Mouse (Mus musculus) c-Kit-positive CD71-positive TER-119-positive erythroid progenitor cells, embryonic 14.5 days (primary cell): ENCODE data around the gene Htr1b.

Experiments used
- DNase-seq: peaks from one replicate; pipeline ENCODE4 v3.0.0-alpha.2; 2013; ENCODE audit warnings: low spot score

The Htr1b gene

DNA sequence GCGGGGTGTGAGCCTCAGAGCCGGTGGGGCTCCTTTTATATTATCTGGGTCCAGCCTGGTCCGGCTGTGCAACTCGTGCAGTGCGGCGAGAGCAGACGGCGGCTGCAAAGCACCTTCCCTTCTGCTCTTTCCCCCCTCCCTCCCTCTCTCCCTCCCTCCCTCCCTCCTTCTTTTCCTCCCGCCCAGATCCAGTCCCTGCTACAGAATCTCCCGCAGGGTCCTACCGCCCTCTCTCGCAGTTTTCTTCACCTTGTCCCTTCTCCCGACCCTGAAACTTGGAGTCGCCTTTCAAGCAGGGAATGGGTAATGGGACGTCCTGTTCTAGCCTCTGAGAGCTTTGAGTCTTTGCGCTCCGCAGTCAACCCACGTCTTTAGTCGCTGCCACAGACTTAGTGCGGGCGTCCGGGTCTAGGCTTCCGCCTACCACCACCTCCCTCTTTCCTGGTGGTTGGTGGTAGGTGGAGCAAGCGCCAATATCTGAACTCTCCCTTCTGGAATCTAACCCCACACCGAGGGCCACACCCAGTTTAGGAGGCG lies at the start of gene Htr1b:
Gene Htr1b, minus strand, starts transcription at position 392 of the 537 bp plus-strand sequence.
- DNase-seq: no peak

DNA sequence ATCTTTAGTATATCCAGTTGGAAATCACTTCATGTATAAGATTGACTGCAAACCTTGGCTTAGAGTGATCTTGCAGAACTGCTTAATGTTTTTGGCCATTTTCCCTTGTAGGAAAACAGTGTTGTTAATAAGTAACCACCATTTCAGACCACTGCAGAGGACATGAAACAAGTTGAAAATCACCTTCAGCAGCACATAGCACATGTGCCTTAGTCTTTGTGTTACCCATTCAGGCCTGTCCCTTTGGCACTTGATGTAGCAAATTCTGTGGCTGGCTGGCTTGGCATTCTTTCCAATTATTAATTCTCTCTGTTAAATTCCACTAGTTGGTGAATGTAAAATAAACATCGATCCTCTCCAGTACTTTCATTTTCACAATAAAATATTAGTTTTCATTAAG lies 43.1 kb upstream of the Htr1b start:
- no peak for DNase-seq

DNA sequence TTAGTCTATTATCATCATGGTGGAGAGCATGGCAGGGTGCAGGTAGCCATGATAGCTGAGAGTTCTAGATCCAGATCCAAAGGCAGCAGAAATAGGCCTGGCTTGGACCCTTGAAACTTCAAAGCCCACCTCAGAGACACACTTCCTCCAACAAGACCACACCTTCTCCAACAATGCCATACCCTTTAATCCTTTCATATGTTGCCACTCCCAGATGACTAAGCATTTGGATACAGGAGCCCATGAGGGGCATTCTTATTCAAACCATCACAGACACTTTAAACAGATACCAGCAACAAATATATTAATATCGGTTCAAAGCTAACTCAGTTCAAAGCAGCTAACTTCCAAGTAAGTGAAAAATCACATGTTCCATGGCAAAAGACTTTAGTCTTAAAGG lies 3.9 kb upstream of the Htr1b start:
- no peak for DNase-seq

DNA sequence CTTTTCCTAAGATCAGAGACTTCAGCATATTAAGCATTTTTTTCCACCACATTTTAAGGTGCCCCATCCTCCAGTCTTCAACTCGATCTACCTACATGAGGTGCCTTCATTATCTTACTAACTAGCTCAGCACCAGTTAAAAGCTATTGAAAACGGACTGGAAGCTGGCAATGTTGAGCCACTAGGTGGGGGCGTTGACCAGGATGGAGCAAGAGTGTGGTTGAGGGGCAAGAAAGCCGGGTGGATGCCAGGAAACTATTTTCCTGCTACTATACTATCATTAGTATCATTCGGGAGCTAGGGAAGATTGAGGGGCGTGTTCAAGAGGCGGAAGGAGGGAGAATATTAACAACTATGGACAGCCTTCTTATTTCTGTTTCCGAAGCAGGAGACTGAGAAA lies 1.5 kb upstream of the Htr1b start:
- DNase-seq: no peak

DNA sequence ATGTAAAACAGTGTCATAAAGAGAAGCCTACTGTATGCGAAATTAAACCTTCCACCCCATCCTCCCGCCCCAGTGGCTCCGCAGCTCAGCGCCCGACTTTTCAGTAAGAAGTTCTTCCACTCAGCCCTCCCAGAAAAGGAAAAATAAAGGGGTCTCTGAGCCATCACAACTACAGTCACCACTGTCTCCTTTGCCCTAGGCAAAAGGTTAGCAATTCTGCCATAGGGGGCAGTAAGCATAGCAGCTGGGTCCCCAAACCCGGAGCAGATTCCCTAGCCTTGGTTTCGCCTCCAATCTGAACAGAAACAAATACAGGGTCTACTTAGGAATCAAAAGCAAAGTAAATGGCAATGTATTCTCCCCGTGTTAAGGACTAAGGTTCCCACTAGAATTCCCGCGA lies 535 bp upstream of the Htr1b start:
- DNase-seq: no peak

DNA sequence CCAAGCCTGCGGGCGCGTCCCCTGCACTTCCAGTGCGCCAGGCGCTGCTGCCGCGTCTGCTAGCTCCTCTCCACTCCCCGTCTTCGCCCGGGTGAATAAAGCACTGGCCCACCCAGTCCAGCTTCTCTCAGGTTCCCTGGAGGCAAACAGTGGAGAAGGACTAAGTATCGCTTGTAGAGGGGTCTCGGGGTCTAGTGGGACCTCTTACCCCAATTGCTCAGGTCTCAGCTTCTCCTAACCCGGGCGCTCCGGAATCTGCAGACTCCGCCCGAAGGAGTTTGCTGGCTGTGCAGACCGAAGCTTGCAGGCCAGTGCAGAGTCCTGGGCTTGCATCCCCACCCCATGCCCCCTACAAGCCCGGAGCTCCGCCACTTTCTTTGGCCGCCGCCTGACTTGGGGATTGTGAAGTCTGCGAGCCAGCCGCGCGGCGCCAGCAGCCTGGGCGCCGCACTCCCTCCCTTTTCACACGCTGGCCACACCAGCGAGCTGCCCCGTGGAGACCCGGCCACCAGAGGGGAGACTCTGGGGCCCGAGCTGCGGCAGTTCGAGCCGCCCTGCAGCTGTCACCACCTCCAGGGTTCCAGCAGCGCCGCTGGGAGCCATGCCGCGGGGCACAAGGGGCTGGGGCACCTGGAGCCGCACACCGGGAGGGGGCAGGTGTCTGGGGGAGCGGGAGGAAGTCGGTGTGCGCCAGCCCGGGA lies 742 bp downstream of the Htr1b start:
- no peak for DNase-seq

DNA sequence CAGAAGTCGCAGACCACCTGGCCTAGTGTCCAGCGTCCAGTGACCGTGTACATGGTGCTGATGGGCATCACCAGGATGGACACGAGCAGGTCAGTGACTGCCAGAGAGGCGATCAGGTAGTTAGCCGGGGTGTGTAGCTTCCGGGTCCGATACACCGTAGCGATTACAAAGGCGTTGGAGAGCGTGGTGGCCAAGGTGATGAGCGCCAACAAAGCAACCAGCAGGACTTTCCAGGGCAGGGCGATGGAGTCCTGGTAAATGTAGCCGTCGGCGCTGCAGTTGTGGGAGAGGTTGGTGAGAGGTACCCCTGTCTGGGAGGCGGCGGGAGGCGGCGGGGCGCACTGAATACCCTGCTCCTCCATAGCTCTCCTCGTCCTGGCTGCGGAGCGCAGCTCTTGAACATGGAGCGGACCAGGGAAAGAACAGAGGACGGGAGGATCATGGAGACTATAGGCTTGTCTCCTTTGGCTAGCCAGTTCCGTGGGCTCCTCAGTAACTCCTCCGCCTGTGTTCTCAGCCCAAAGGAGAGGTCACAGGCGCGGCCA lies 1.4 kb downstream of the Htr1b start:
- DNase-seq: no peak

DNA sequence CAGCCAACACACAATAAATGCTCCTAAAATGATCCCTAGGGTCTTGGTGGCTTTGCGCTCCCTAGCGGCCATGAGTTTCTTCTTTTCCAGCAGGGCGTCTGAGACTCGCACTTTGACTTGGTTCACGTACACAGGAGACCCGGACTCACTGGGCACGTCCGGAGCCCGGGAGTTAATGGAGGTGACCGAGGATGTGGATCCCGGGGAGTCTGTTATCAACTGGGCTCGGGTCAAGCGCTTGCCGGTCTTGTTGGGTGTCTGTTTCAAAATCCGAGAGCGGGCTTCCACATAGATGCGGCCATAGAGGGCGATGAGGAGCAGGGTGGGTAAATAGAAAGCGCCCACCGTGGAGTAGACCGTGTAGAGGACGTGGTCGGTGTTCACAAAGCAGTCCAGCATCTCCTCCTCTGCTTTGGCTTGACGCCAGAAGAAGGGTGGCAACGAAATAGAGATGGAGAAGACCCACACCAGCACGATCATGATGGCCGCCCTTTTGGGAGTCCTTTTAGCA lies 2.0 kb downstream of the Htr1b start:
- no peak for DNase-seq

DNA sequence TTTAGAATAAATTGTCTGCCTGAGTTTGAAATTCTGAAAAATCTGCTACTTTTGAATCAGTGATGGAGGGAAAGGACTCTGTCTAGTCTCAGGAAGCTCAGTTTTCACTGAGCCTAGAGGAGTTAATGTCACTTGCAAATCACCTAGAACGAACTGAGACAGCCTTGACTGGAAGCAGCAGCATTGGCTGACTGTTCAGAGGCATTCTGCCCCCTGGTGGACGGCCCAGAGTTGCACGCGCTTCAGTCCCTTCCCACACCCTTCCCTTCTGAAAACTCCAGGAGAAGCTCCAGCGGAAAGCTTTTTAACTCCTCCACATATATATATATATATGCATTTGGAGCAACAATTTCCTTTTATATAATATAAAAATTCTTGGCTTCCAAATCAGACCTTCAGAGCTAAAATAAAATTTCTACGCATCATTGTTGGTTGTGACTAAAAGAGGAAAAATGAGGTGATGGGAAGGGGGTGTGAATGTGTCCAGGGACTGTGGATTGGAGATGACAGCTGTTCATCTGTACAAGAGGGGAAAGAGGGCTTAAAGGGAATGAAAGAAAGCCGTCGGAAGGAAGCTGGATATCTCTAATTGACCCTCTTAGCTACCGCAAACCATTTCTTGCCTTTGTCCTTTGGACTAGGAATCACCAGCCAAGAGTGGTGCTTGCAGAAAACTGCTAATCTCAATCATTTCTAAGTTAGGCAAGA lies 6.6 kb downstream of the Htr1b start:
- peak; percentile 10 for DNase-seq

DNA sequence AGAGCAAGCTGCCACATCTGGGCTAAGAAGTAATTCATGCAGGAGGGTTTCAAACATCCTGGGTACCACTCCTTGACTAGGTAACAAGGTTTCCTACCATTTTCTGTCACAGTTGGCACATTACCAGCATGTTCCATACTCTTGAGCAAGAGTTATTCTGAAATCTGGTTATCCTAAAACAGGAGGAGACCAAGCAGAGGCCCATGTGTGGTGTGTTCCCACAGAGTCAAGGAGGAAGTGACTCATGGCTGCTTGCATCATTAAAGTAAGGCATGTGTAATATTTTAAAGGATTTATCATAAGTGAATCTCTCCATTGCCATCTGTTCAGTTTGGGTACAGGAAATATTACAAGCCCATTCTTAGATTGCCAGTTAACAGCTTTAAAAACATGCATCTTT lies 7.7 kb downstream of the Htr1b start:
- DNase-seq: no peak

DNA sequence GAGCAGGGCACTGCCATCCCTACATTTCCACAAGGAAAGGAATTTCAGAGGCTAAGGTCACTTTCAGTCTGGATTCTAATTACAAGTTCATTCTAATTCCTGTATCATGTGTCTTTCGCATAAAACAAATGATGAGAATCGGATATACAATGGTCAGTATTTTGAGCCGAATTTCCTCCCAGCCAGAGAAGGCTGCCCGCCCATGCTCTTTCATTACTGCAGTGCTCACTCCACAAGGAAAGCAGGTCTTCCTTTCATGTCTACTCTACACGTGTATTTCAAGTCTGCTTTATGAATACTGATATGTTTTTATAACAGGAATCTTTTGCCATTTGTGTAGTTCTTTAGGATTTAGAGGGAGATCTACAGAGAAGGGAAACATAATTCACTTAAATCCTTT lies 10.8 kb downstream of the Htr1b start:
- DNase-seq: no peak

DNA sequence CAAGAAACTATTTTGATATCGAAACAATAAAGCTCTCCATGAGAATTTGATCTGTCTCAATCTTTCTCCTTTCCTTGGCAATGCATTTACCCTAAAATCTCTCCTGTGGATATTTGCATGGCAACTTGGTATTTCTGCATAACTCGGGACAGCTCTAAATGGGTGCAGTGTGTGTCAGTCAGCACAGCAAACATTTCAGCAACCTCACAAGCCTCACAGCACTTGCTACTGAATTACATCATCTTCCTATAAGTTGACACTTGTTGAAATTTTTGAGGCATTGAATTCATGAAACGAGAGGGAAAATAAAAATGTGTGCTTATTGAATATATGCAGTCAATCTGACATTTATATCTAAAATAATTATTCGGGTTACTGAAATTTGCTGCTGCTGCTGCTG lies 22.6 kb downstream of the Htr1b start:
- DNase-seq: no peak
